Mouse (Mus musculus) gastrocnemius, postnatal 14 days (tissue): ENCODE measurements around the gene C8a. TPM values are rescaled to one million over a fixed set of nuclear protein-coding genes. Genes with fewer than 3 reads are reported as not detected.

ENCODE experiments used
- DNase-seq: peaks from one replicate; pipeline ENCODE4 v3.0.0; 2021; ENCODE audit warnings: mixed read lengths
- intact Hi-C: fragments of 180-260 bp; cut with DNase I; formaldehyde crosslinking; loops from one replicate; pipeline ENCODE4 v1.15.1; 2025; ENCODE audit warnings: low total_unique reads
- long read RNA-seq, 2 experiments: library from polyadenylated mRNA; stranded (forward); transcript quantifications; one replicate each; pipeline ENCODE4 v2.0.0; 2021
- total RNA-seq, 2 experiments: library from RNA; stranded (reverse); gene quantifications; 2 replicates each; pipeline ENCODE4 v1.2.3; 2021

The C8a gene
- total RNA-seq: not detected
- long read RNA-seq, experiment 1: 0 reads
- long read RNA-seq, experiment 2: 0 reads

- no peak for DNase-seq
- intact Hi-C loops: no loop called here
These were observed at the start of gene C8a for GRCm38 (mm10) chr4:104876323-104876722. Gene C8a, minus strand, starts transcription at chr4:104876398.

GRCm38 (mm10) chr4:104925383-104925782, 49.2 kb upstream of the C8a start:
- no peak for DNase-seq
- intact Hi-C loops: no loop called here

- intact Hi-C loops: loop anchor here (10.0 kb wide), 1 partner anchor 87 kb away; no protein-coding TSS in a partner anchor
- no peak for DNase-seq
These were observed 41.8 kb upstream of the C8a start for GRCm38 (mm10) chr4:104918017-104918416.

GRCm38 (mm10) chr4:104914711-104915247, 38.6 kb upstream of the C8a start:
- intact Hi-C loops: loop anchor here (5.0 to 10.0 kb wide), 2 partner anchors 90 to 208 kb away; no protein-coding TSS in a partner anchor

GRCm38 (mm10) chr4:104913291-104914129, 37.3 kb upstream of the C8a start, which contains the start of gene Fyb2:
Gene Fyb2, plus strand, starts transcription at chr4:104913456.
- DNase-seq: no peak

More at GRCm38 (mm10) chr4:104914711-104915247, 38.6 kb upstream of the C8a start:
- no peak for DNase-seq

GRCm38 (mm10) chr4:104911685-104912084, 35.5 kb upstream of the C8a start:
- intact Hi-C loops: loop anchor here (5.0 to 10.0 kb wide), 2 partner anchors 93 to 211 kb away; no protein-coding TSS in a partner anchor
- DNase-seq: peak; percentile 72

More at GRCm38 (mm10) chr4:104913291-104914129, 37.3 kb upstream of the C8a start, which contains the start of gene Fyb2:
- intact Hi-C loops: loop anchor here (5.0 to 10.0 kb wide), 2 partner anchors 91 to 209 kb away; no protein-coding TSS in a partner anchor

- intact Hi-C loops: no loop called here
- DNase-seq: no peak
These were observed 28.9 kb upstream of the C8a start for GRCm38 (mm10) chr4:104905049-104905448.

GRCm38 (mm10) chr4:104902836-104903235, 26.6 kb upstream of the C8a start:
- DNase-seq: no peak
- intact Hi-C loops: no loop called here

GRCm38 (mm10) chr4:104894004-104894734, 18.0 kb upstream of the C8a start:
- DNase-seq: peak; percentile 19
- intact Hi-C loops: loop anchor here (5.0 to 10.0 kb wide), 3 partner anchors 167 to 379 kb away; no protein-coding TSS in a partner anchor

GRCm38 (mm10) chr4:104893588-104893987, 17.4 kb upstream of the C8a start:
- intact Hi-C loops: loop anchor here (5.0 to 10.0 kb wide), 3 partner anchors 166 to 379 kb away; no protein-coding TSS in a partner anchor
- DNase-seq: no peak

GRCm38 (mm10) chr4:104891708-104892107, 15.5 kb upstream of the C8a start:
- no peak for DNase-seq
- intact Hi-C loops: loop anchor here (5.0 to 10.0 kb wide), 3 partner anchors 164 to 377 kb away; no protein-coding TSS in a partner anchor

- DNase-seq: no peak
- intact Hi-C loops: no loop called here
These were observed 12.5 kb upstream of the C8a start for GRCm38 (mm10) chr4:104888499-104889262.

- no peak for DNase-seq
- intact Hi-C loops: no loop called here
These were observed 11.3 kb upstream of the C8a start for GRCm38 (mm10) chr4:104887486-104887885.

GRCm38 (mm10) chr4:104875832-104876231, 366 bp downstream of the C8a start:
- intact Hi-C loops: no loop called here
- DNase-seq: no peak

- DNase-seq: no peak
- intact Hi-C loops: no loop called here
These were observed 6.0 kb downstream of the C8a start for GRCm38 (mm10) chr4:104870196-104870595.

GRCm38 (mm10) chr4:104869581-104869980, 6.6 kb downstream of the C8a start:
- intact Hi-C loops: no loop called here
- DNase-seq: no peak

- intact Hi-C loops: no loop called here
- DNase-seq: no peak
These were observed 11.8 kb downstream of the C8a start for GRCm38 (mm10) chr4:104864397-104864796.

- DNase-seq: no peak
- intact Hi-C loops: no loop called here
These were observed 15.0 kb downstream of the C8a start for GRCm38 (mm10) chr4:104861241-104861640.

- DNase-seq: no peak
- intact Hi-C loops: no loop called here
These were observed 18.4 kb downstream of the C8a start for GRCm38 (mm10) chr4:104857823-104858222.
